Mouse (Mus musculus) left cerebral cortex, adult 2 months (tissue): ENCODE results near the gene Crebbp. TPM values are rescaled to one million over a fixed set of nuclear protein-coding genes. Genes with fewer than 3 reads are reported as not detected.
A peak's percentile ranks its signal among the peaks of the same experiment; 100 is the strongest.
"Not testable (repeated sequence)": the region's sequence is repeated elsewhere in the genome, so short reads cannot be mapped to it uniquely, and the experiment has no call there.

Experiments
- DNase-seq, 2 experiments: peaks; one replicate each; pipeline ENCODE4 v3.0.0; 2021 to 2022; ENCODE audit warnings: low spot score in 2 of 2, mixed read lengths in 1 of 2; ENCODE audit errors: extremely low spot score in 1 of 2
- H3K27ac ChIP-seq: fragments of 200-600 bp; 2 replicates; pipeline ENCODE4 v1.8.1; 2022
- H3K4me3 ChIP-seq: fragments of 200-600 bp; 2 replicates; pipeline ENCODE4 v1.8.1; 2022
- CTCF ChIP-seq: fragments of 200-600 bp; IDR thresholded peaks from 2 replicates; pipeline ENCODE4 v1.8.1; 2022; ENCODE audit warnings: antibody characterized with exemption, mild to moderate bottlenecking, moderate library complexity
- intact Hi-C: fragments of 180-260 bp; cut with DNase I; formaldehyde crosslinking; loops from one replicate; pipeline ENCODE4 v1.15.1; 2025
- long read RNA-seq, 2 experiments: library from polyadenylated mRNA; stranded (forward); transcript quantifications; one replicate each; pipeline ENCODE4 v2.0.0; 2021; ENCODE audit warnings: borderline mapping rate in 2 of 2
- total RNA-seq, 2 experiments: library from RNA; stranded (reverse); gene quantifications; 2 replicates each; pipeline ENCODE4 v1.2.3; 2021

The Crebbp gene
- 10 to 100 TPM; 91.5 to 92.3 TPM for total RNA-seq
- long read RNA-seq, experiment 1, partial matches to known transcripts = 16 of 17 reads
- long read RNA-seq, experiment 1, other reads (novel, unspliced or antisense) = 1 of 17 reads
- long read RNA-seq, experiment 2, partial matches to known transcripts = 15 of 18 reads
- long read RNA-seq, experiment 2, other reads (novel, unspliced or antisense) = 3 of 18 reads

- Histone ChIP-seq H3K27ac (peak within 1 kb of the TSS; percentile 94), H3K4me3 (peak within 1 kb of the TSS; percentile 58)
- intact Hi-C loops = loop anchor here (5.0 kb wide), 3 partner anchors 53 to 137 kb away; partner anchors contain the start of gene Trap1
- TF ChIP-seq CTCF = no peak; the same call in 1 of the 2 replicates
- peak; percentile 91 to 93 for DNase-seq
Observed at GRCm38 (mm10) chr16:4213799-4214551, at the start of gene Crebbp. Gene Crebbp (minus strand): TSS chr16:4213997.

GRCm38 (mm10) chr16:4263486-4263885 lies 49.7 kb upstream of the Crebbp start:
- no peak for TF ChIP-seq CTCF
- H3K4me3 ChIP-seq = no peak overlapping the region
- DNase-seq = no peak

GRCm38 (mm10) chr16:4257546-4257945 lies 43.7 kb upstream of the Crebbp start:
- TF ChIP-seq CTCF = no peak
- intact Hi-C loops = no loop called here
- H3K27ac ChIP-seq = no peak overlapping the region
- H3K4me3 ChIP-seq = no peak overlapping the region
- DNase-seq = no peak

More at GRCm38 (mm10) chr16:4263486-4263885, 49.7 kb upstream of the Crebbp start:
- intact Hi-C loops = loop anchor here (2.0 kb wide), 1 partner anchor 43 kb away; no protein-coding TSS in a partner anchor
- no peak overlapping the region for H3K27ac ChIP-seq

- intact Hi-C loops = no loop called here
- H3K4me3 ChIP-seq = no peak overlapping the region
Observed at GRCm38 (mm10) chr16:4248791-4249190, 35.0 kb upstream of the Crebbp start.

GRCm38 (mm10) chr16:4245241-4245640 lies 31.4 kb upstream of the Crebbp start:
- intact Hi-C loops = not testable (repeated sequence)

More at GRCm38 (mm10) chr16:4248791-4249190, 35.0 kb upstream of the Crebbp start:
- DNase-seq = no peak
- TF ChIP-seq CTCF = no peak
- no peak overlapping the region for H3K27ac ChIP-seq

GRCm38 (mm10) chr16:4236131-4236530 lies 22.3 kb upstream of the Crebbp start:
- Histone ChIP-seq H3K27ac (no peak overlapping the region), H3K4me3 (no peak overlapping the region)
- intact Hi-C loops = no loop called here
- TF ChIP-seq CTCF = no peak
- DNase-seq = no peak

More at GRCm38 (mm10) chr16:4245241-4245640, 31.4 kb upstream of the Crebbp start:
- not testable (repeated sequence) for DNase-seq, H3K27ac ChIP-seq, H3K4me3 ChIP-seq

- H3K27ac ChIP-seq = no peak overlapping the region
- intact Hi-C loops = no loop called here
- TF ChIP-seq CTCF = no peak
- DNase-seq = no peak
- no peak overlapping the region for H3K4me3 ChIP-seq
Observed at GRCm38 (mm10) chr16:4235587-4235986, 21.8 kb upstream of the Crebbp start.

- intact Hi-C loops = no loop called here
- no peak for TF ChIP-seq CTCF
Observed at GRCm38 (mm10) chr16:4225841-4226240, 12.0 kb upstream of the Crebbp start.

GRCm38 (mm10) chr16:4214631-4215240 lies 939 bp upstream of the Crebbp start:
- peak in 1 of 2 experiments; percentile 12 for DNase-seq

More at GRCm38 (mm10) chr16:4225841-4226240, 12.0 kb upstream of the Crebbp start:
- no peak for DNase-seq
- Histone ChIP-seq H3K27ac (no peak overlapping the region), H3K4me3 (no peak overlapping the region)

GRCm38 (mm10) chr16:4212963-4213798 lies 616 bp downstream of the Crebbp start:
- Histone ChIP-seq H3K27ac (peak overlapping the region; percentile 69; the same call in 1 of the 2 replicates), H3K4me3 (peak overlapping the region; percentile 58)
- intact Hi-C loops = loop anchor here (5.0 kb wide), 3 partner anchors 54 to 136 kb away; partner anchors contain the start of gene Trap1
- DNase-seq = peak; percentile 60 to 73
- no peak; the same call in 1 of the 2 replicates for TF ChIP-seq CTCF

More at GRCm38 (mm10) chr16:4214631-4215240, 939 bp upstream of the Crebbp start:
- intact Hi-C loops = loop anchor here (5.0 kb wide), 3 partner anchors 53 to 137 kb away; partner anchors contain the start of gene Trap1
- no peak for TF ChIP-seq CTCF
- peak overlapping the region; percentile 94 for H3K27ac ChIP-seq
- H3K4me3 ChIP-seq = peak overlapping the region; percentile 58
